Mouse (Mus musculus): Measurements from ENCODE around the gene Zfp988.
"Not testable (repeated sequence)": the region's sequence is repeated elsewhere in the genome, so short reads cannot be mapped to it uniquely, and the experiment has no call there.

DNA sequence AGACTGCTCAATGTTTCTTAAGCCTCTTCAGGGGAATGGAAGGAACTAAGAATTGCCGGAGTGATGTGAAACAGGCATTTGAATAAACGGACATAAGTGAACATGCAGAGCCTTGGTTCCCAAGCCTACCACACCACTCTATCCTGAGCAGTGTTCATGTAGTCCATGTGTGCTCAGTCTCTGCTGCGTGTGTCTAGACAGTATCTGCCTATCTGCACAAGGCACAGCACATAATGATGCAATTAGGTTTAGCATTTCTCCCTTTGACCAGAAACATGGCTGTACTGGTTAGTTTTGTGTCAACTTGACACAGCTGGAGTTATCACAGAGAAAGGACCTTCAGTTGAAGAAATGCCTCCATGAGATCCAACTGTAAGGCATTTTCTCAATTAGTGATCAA is 35.4 kb downstream of the Zfp988 start:
- TF ChIP-seq EP300, CTCF (IDR thresholded peaks at IDR 0.05; ENCODE audit: low read depth): not testable (repeated sequence)
